Mouse (Mus musculus) ovary, postnatal 10 days (tissue): ENCODE data around the gene 1700125H20Rik.

Experiments
- DNase-seq: peaks from one replicate; pipeline ENCODE4 v3.0.0; 2022; ENCODE audit warnings: low spot score

1700125H20Rik gene

DNA sequence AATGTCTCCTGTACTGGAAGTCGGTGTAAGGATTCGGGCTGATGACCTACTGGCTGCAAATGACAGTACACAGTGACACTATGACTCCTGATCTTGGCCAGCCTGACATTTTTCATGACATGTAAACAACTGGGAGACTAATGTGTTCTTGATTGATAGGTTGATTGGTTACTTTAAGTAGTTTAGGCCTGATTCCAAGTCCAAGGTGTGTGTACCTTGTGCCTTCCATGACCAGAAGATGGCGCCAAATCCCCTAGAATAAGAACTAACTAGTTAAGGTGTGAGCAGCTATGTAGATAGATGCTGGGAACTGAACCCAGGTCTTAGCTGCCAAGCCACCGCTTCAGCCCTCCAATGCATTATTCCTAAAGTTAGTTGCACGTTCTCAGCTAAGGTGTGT lies 13.9 kb downstream of the 1700125H20Rik start:
- no peak for DNase-seq

DNA sequence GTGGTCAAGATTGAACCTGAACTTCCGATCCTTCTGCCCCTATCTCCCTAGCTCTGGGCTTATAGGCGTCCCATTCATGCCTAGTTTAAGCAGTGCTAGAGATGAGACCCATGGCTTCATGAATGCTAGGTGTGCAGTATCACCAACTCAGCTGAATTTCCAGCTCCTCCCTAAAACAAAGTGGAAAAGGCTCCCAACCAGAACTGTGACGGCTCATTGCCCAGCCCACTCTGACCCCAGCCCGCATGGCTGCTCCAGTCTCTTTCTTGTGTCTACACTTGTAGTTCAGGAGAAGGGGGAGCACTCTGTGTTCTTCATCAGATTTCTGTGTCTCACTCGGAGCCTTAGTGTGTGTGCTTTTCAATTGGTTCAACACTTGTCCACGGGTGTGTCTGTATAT lies 14.6 kb downstream of the 1700125H20Rik start:
- DNase-seq, result no peak

DNA sequence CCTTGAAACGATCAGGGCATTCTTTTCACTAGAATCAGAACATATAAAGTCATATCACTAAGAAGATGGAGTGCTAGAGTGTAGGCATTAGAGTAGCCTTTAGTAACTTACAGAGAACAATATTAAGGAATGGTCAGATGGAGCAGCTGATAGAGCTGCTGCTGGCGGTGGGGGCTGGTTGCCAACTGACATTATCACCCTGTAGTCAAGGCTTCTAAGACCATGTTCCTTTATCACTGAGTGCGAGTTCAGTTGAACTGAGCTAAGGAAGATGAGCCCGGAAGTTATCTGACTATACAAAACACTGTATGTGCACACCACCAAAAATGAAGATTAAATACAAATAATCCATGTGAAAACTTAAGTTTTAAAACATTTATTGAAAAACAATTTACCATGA lies 18.9 kb downstream of the 1700125H20Rik start:
- DNase-seq, result no peak

GRCm38 (mm10) chr11:85190741-85191140 lies 20.5 kb downstream of the 1700125H20Rik start:
- DNase-seq, result no peak

GRCm38 (mm10) chr11:85194206-85194605 lies 24.0 kb downstream of the 1700125H20Rik start:
- DNase-seq, result no peak

DNA sequence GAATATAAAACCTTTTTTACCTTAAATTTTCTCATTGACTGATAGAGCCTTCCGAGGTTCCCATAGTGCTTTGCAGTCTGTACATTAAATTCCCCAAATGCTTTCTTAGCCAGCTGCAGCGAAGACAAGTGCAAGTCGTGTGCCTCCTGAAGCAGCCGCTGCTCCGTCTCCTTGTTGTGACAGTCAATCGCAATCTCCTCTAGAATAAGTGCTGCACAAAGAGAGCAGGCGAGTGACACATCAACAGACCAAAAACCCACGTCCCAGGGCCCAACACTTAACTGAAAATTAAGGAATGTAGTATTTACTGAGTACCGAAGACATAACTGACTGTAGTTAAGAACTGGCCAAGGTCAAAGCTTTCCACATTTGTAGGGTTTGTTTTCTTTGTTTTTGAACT lies 25.8 kb downstream of the 1700125H20Rik start:
- no peak for DNase-seq

DNA sequence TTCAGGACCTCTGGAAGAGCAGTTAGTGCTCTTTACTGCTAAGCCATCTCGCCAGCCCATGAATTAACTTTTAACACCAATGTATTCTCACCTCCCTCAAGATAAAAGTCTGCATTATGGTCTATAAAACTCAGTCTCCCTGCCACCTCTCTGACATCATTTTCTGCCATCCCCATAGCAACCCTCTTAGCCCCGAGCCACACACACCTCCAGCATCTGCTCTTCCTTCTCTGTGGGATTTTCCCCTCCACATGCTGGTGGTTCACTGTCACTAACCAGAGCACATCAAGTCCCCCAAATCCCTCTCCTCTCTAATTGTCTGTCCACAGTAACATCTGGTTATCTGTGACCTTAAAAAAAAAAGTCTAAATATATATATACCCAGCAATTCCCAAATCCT lies 28.7 kb downstream of the 1700125H20Rik start:
- DNase-seq, result no peak

DNA sequence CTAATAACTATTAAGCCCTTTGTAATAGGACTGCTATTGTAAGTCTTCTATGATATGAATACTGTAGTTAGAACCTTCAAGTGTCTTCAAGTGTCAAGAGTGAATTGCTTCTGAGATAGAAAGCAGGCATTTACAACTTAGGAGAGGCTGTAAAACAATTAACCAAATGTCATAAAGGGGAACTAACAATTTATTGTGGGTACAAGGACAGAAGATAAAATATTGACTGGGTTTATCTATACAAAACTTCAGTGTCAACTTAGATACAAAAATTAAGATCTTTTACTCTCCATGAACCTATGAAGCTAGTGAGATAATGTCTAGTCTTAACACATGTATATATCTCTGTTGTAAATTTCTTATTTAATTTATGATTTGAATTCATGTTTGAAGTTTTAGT lies 36.0 kb downstream of the 1700125H20Rik start:
- DNase-seq, result no peak

GRCm38 (mm10) chr11:85211151-85211550 lies 40.9 kb downstream of the 1700125H20Rik start:
- no peak for DNase-seq

- no peak for DNase-seq
These were observed 43.0 kb downstream of the 1700125H20Rik start for GRCm38 (mm10) chr11:85213215-85213614.

DNA sequence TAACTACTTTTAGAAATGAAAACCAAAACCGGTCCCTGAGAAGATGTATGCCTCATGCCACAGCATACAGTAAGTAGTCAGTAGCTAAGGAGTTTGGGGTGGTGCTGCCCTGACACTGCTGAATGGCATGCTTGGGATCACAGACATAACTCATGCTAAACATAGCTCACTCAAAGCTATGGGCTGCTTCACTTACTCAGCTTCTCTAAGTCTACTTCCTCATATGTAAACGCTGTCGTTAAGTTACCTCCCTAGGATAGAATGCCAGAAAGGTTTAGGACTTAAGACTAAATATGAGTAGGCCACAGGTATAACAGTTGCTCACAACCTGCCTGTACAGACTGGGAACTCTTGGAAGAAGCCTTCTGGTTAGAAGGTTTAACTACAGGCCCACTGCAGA lies 44.5 kb downstream of the 1700125H20Rik start:
- DNase-seq, result no peak

DNA sequence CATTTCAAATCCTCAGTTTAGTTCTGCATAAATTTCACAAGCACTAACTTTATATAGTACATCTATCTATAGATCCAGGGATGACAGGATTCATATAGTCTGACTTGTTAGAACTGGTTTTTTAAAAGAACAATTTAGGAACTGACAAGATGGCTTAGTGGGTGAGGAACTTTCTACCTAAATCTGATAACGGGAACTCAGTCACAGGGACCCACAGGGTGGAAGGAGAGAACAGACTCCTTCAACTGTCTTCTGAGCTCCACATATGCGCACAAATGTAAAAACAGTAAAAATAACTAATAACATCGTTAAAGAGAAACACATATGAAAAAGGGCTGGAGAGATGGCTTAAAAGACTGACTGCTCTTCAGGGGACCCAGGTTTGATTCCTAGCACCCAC lies 48.8 kb downstream of the 1700125H20Rik start:
- DNase-seq, result no peak

- no peak for DNase-seq
These were observed 52.4 kb downstream of the 1700125H20Rik start for GRCm38 (mm10) chr11:85222561-85222960.

- no peak for DNase-seq
These were observed 53.0 kb downstream of the 1700125H20Rik start for GRCm38 (mm10) chr11:85223248-85223647.
